Mouse (Mus musculus): ENCODE measurements around the gene Cul4b. TPM values are rescaled to one million over a fixed set of nuclear protein-coding genes. Genes with fewer than 3 reads are reported as not detected.
A peak's percentile ranks its signal among the peaks of the same experiment; 100 is the strongest.
"Not testable (repeated sequence)": the region's sequence is repeated elsewhere in the genome, so short reads cannot be mapped to it uniquely, and the experiment has no call there.

The Cul4b gene
- 15.3 and 18.8 TPM in 2 replicates for polyA plus RNA-seq (2012; rRNA removed)

DNA sequence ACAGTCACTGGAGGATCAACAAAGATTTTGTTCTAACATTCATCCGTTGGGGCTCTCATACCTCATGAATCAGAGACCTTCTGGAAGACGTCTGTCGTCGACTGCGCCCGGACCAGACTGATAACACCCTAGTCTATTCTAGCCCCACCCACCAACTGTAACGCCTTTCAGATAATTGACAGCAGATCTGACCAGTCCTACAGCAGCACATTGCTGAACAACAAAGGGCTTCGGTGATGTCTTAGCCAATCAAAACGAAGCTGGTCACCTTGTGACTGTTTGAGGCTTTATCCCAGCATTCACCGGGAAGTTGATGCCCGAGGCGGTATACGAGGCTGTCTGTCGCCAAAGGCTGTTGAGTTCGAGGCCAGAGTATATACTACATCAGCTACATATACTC lies at the start of gene Cul4b:
TSS of gene Cul4b (minus strand) at position 119 of the 400 bp plus-strand sequence.
- no peak for DNase-seq (ENCODE audit: extremely low spot score in 1 of 2, low spot score in 1 of 2)

DNA sequence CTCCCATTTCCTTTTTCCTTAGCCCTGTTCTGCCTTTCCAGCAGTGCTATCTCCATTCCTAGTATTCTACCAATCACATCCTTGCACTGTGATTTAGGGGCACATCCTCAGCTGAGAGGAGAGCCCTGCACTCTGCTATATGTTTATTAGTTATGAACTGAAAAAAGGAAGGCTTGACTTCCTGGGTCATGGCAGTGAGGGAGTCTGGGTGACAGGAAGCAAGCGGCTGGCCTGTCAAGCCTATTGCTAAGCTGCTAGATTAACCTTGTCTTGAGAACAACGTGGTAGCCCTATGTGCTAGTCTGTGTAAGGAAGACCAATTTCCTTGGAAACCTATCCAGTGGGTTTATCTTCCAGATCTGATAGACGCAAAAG lies 25.0 kb upstream of the Cul4b start:
- peak in 1 of 2 experiments; percentile 31 for DNase-seq (ENCODE audit: extremely low spot score in 1 of 2, low spot score in 1 of 2)

DNA sequence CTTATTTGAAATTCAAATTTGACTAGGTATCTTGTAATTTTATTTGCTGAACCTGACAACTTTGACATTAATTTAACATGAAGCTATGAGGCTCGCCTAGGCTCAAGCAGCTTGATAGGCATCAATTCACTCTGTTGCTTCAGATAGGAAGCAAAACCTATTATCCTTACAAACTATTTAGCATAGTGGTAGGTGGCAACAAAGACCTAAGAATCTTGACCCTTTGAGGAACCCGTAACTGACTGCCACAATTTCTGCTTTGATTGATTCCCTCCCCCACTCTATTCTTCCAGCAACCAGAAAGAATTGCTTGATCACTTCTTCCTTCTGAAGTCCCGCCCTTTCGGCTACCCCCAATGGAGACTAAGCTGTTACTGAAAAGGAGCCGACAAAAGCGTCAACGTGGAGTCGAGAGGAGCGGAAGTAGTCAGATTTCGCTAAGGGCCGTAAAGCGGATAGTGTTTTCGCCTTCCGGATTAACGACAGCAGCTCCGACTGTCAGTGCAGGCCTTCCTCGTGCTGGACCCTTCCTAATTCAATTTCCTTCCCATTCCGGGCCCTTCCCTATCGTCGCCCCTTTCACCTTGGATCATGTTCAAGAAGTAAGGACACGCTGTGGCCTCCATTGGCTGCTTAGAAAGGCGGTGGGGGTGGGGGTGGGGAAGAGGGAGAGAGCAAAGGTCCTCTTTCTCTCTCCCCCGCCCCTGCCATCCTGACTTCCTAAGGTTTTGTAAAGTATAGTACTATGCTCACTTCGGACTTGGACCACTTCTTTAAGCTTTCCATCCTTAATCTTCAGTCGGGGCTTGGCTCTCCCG lies 24.4 kb upstream of the Cul4b start, which contains the start of gene Mcts1:
TSS of gene Mcts1 (plus strand) at position 402 of the 818 bp plus-strand sequence.
- DNase-seq (ENCODE audit: extremely low spot score in 1 of 2, low spot score in 1 of 2), result peak; percentile 73 to 84

DNA sequence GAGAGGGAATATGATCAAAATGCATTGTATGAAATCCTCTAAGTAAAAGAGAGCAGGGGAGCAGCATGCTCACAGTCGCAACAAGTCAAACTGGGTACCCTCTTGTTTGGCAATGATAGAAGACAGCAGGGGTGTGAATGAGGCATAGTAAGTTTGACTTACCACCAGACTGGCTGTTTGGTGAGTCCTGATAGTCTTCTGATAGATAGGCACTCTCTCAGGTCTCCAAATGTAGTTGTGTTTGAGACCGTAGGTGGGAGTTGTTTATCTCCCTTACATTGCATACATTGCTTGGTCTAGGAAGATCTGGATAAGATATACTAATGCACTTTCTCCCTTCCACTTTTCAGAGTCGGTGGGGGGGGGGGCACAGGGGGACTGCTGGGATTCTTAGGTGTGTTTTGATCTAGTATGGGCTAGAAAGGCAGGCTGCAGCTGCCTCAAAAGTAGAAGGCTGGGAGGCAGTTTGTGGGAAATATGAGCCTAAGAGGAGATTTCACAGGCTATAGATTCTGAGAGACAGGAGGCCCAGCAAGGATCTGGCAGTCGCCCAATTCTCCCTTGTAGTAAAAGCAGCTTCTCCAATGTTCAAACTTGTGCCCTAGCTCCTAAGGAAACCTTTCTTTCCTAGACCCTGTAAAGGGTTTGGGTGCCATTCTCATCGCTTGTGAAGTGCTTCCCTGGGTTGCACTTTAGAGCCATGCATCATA lies 17.3 kb upstream of the Cul4b start:
- no peak for DNase-seq (ENCODE audit: extremely low spot score in 1 of 2, low spot score in 1 of 2)

DNA sequence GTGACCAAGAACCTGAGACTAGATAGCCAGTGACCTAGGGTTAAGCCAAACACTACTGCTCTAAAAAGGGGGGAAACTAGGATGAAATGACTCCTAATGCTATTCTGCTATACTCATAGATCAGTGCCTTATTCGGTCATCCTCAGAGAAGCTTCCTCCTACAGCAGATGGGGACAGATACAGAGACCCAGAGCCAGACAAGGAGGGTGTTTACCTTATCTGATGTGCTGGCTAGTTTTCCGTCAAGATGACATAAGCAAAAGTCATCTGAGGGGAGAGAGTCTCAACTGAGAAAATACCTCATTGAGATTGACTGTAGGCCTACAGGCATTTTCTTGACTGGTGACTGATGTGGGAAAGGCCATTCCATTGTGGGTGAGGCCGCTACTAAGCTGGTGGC lies 15.8 kb upstream of the Cul4b start:
- no peak for DNase-seq (ENCODE audit: extremely low spot score in 1 of 2, low spot score in 1 of 2)

DNA sequence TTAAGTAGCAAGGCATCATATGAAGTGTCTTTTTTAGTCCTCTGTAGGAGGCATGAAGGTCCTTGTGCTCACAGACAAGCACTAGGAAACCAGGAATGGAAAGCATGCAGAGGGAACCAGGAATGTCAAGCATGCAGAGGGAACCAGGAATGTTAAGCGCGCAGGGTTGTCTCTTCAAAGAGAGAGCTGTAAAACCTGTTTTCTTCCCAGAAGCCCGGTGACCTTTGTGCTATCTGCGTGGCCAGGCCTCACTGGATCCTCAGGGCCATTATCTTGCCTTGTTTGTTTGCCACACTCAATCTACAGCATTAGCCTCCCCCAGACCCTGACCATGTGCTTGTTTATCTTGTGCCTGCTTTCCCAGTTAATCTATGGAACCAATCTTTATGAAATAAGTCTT lies 13.8 kb upstream of the Cul4b start:
- no peak for DNase-seq (ENCODE audit: extremely low spot score in 1 of 2, low spot score in 1 of 2)

DNA sequence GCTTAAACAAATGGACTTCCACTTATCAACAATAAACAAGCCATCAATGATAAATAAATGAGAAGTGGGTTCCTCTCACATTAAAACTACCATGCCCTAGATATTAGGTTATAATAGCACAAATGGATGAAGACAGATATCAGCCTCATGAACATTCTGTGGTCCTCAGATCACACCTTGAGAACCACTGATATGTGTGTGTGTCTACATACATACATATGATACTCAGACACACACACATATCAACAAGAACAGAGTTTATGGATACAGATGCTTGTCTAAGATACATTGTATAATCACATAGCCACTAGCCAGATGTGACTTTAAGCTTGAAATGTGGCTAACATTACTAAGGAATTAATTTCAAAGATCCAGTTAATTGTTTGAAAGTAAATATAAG lies 7.3 kb upstream of the Cul4b start:
- DNase-seq (ENCODE audit: extremely low spot score in 1 of 2, low spot score in 1 of 2), result no peak

DNA sequence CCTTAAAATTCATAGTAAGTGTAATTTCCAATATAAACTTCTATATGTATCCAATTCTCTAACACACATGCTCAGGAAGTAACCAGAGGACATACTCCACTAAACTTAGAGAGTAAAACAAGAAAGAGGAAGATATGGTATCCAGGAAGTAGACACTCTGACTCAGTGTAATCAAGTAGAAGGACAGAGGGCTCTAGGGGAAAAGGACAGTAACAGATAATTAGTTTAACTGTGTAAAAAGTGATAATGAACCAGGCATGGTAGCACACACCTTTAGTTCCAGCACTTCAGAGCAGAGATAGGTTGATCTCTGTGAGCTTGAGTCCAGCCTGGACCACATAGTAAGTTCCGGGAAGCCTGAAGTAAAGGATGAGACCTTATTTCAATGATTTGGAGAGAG lies 5.1 kb upstream of the Cul4b start:
- no peak for DNase-seq (ENCODE audit: extremely low spot score in 1 of 2, low spot score in 1 of 2)

DNA sequence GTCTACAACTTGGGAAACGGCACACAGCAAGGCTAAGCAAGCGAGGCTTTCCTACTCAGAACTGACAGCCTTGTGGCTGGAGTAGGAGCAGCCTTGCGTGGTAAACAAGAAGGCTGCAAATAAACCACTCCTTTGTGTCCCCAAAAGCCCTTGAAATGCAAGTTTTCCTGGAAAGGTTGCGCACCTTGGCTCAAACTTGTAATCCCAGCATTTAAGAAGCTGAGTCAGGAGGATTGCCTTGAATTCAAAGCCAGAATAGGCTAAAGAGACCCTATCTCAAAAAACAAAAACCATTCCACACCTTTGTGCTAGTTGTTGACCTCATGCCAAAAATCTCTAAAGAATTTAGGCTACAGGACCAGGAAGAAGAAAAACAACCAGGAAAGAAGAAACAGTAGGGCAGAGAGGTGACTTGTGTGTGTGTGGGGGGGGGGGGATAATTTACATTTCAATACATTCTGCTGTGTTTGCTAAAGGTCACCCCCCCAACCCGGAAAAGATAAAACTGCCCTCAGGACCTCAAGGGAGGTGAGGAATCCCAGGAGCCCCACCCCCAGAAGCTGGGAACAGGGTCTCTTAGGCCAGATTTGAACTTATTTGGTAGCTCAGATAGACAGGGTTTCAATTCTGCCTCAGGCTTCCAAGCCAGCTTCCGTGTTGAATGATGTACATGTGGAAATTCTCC lies 9.3 kb downstream of the Cul4b start:
- DNase-seq (ENCODE audit: extremely low spot score in 1 of 2, low spot score in 1 of 2), result no peak

DNA sequence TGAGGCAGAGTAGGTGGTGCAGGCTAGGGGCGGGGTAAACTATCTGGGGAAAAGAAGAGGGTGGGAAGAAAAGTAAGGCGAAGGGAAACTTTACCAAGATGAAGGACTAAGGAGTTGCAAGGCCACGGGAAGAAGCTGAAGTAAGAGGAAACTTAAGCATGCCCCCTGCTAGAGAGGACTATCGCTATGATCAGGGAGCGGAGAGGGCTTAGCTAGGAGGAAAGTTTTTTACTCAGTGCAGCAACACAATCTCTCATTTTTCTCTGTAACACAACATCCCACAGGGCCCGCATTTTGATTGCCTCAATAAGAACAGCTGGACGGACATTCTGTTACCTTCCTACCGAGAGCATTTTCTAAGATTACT lies 10.8 kb downstream of the Cul4b start:
- no peak for DNase-seq (ENCODE audit: extremely low spot score in 1 of 2, low spot score in 1 of 2)

DNA sequence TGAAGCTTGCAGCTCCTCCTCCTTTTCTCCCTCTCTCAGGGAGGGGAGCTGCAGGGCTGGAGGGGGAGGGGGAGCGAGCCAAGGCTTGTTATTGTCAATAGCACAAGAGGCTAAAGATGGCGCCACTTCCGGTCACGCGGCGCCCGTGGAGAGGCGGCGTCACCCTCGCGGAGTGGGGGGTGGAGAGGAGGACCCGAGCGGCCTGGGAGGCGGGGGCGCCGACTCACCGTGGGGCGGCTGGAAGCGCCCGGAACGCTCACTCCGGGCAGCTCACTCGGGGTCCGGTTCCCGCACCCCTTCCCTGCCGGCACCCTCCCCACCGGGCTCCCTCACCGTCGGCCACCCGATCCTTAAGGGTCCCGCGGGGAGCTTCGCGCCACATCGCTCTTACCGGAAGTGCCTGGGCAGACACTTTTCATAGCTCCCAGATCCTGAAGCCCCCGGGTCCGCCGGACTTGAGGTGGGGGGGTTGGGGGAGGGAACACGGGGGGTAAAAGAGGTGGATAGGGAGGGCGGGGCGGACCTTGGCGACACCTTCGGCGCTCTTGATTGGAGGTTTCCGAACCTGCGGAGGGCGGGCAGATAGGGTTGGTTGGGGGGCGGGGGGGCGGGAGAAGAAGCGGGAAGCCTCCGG lies 11.3 kb downstream of the Cul4b start:
- peak; percentile 81 to 88 for DNase-seq (ENCODE audit: extremely low spot score in 1 of 2, low spot score in 1 of 2)

DNA sequence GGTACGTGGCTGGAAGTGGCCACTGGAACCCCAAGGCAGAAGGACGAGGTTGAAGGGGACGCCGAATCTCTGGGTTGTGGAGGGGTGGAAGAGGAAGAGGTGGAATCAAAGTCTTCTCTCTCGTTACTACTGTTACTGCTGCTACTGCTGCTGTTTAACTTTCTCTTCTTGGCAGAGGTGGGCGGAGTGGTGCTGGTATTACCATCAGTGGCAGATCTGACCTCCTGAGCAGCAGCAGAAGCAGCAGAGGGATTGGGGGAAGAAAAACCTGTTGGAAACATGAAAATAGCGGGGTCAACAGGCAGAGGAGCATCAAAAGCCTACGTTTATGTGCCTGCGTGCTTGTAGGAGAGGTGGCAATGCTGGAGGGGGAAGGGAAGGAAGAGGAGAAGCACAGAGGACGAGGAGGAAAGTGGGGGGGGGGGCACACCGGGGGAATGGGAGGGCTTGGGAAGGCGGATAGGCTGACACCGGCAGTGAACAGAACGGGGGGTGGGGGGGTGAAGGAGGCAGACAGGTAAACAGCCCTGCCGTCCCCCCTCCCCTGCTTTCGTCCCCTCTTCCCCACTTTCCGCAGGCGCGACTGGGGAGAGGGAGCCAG lies 12.0 kb downstream of the Cul4b start:
- DNase-seq (ENCODE audit: extremely low spot score in 1 of 2, low spot score in 1 of 2), result peak; percentile 6 to 53

DNA sequence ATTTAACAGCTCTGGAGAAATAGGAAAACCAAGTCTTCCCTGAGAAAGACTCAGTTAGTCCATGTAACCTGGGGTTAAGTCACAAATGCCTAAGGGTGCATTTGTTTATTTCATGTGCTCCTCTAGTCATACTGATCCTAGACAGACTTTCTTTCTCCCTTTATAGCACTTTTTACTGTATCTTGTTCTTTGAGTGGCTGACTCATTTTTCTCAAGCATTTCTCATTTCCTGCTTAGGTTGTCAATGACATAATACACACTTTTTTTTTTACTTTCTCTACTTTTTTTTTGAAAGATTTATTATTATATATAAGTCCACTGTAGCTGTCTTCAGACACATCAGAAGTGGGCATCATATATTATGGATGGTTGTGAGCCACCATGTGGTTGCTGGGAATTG lies 22.7 kb downstream of the Cul4b start:
- no peak for DNase-seq (ENCODE audit: extremely low spot score in 1 of 2, low spot score in 1 of 2)

DNA sequence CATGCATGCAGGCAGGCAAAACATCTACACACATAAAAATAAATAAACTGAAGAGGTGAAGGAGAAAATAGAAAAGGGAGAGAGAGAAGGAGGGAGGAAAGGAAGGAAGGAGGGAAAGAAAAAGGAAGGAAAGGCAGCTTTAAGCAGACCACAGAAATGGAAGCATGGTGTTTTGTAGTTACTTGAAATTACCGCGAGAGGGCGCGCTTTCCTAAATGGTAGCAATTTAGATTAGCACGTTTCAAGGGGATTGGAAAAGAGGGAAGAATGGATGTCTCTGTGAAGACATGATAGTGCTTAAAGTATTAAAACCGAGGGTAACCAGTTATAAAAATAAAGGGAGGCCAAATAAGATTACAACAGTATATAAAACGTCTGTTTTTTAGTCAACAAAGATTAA lies 61.4 kb downstream of the Cul4b start:
- peak in 1 of 2 experiments; percentile 50 for DNase-seq (ENCODE audit: extremely low spot score in 1 of 2, low spot score in 1 of 2)

DNA sequence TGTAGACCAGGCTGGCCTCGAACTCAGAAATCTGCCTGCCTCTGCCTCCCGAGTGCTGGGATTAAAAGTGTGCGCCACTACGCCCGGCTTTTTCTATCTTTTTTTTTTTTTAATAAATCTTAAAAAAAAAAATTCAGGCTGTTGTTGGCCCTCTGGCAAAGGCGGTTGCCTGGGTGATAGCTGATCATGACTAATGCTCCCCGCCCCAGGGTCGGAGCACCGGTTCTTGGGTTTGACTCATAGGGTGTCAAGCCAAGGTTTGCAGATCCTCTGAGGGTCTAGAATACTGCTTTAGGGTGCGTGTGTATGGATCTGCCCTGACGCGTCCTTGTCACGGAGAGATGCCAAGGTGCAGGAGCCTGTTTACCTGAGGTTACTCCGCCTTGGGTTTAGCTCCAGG lies 71.2 kb downstream of the Cul4b start:
- DNase-seq (ENCODE audit: extremely low spot score in 1 of 2, low spot score in 1 of 2), result no peak

DNA sequence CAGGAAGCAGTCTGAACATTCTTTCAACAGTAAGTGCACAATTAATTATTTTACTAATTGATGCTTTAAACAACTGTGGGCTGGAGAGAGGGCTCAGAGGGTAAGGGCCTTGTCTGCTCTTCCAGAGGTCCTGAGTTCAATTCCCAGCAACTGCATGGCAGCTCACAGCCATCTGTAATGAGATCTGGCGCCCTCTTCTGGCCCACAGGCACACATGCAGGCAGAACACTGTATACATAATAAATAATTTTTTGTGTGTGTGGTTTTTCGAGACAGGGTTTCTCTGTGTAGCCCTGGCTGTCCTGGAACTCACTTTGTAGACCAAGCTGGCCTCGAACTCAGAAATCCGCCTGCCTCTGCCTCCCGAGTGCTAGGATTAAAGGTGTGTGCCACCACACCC lies 73.8 kb downstream of the Cul4b start:
- DNase-seq (ENCODE audit: extremely low spot score in 1 of 2, low spot score in 1 of 2), result not testable (repeated sequence)

DNA sequence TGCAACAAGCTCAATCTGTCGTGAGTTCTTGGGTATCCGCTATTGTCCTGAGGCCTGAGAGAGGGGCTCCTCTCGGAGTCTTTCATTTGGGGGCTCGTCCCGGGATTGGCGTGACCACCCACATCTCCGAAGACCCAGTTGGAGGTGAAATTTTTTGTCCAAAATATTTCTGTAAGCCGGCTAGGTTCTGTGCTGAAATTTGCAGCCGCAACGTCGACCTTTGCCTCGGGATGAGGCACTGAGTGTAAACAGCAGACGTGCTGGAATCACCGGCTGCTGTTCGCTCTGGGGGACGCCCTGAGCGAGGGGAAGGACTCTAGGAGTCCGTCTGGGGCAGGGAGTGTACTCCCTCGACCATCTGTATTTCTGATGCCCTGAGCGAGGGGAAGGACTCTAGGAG lies 90.5 kb downstream of the Cul4b start:
- DNase-seq (ENCODE audit: extremely low spot score in 1 of 2, low spot score in 1 of 2), result not testable (repeated sequence)

Data from frontal cortex, adult 2 months (tissue).